Mouse (Mus musculus): Measurements from ENCODE around the gene Surf4.

The Surf4 gene

GRCm38 (mm10) chr2:26933304-26934055 lies at the start of gene Surf4, which contains the start of gene Stkld1:
TSS of gene Surf4 (minus strand) at chr2:26933928.
TSS of gene Stkld1 (plus strand) at chr2:26934047.
- peak; percentile 94 for DNase-seq

DNA sequence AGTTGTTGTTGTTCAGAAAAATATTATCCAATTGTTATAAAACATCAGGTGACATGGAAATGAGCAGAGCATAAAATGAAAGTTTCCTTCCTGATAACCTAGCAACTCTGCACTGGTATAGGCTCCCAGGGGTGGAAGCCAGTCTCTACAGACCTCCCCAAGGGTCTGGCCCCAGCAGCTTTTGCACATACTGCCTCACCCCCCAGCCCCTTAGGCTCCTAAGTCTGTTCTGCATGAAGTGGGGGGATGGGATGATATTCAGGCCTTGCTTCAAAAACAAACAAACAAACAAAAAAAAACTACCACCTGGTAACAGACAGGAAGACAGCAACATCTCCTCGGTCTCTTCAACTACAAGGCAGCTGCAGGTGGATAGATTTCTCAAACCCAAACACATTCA lies 46.6 kb upstream of the Surf4 start:
- DNase-seq: peak; percentile 34

DNA sequence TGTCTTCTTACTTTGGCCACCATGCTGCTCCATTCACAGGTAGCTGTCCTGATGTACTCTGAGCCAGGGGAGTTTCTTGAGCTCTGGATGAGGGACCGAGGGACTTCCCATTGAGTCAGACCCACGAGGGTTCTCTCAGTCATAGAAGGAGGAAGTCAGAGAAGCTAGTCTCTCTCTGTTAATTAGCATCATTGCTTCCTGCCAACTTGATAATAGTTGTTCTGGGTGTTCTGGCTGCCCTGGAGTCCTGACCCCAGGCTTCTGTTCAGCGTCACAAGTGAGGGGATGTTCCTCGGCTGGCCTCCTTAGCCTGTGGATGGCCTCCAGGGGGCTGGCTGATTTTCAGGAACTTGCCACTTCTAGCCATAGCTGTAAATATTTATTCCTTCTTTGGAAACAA lies 40.2 kb upstream of the Surf4 start:
- DNase-seq: no peak

DNA sequence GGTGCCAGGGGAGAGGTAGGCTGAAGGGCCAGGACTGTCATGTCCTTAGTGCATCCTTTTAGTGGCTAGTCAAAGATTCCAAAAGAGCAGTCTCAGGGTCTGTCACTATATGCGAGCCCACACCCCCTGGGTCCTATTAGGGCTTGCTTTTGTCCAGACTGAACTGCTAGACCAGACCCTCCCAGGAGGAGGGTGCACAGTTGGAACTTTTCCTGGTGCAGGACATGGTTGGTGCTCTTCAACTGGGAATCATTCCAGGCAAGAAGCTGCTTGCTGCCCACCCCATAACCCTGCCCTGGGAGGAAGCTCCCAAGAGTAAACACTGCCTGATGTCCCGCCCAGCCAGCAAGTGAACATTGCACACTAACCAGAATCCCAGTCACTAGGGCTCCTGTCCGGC lies 39.4 kb upstream of the Surf4 start, which contains the start of gene Adamts13:
TSS of gene Adamts13 (plus strand) at position 301 of the 400 bp plus-strand sequence.
- no peak for DNase-seq

DNA sequence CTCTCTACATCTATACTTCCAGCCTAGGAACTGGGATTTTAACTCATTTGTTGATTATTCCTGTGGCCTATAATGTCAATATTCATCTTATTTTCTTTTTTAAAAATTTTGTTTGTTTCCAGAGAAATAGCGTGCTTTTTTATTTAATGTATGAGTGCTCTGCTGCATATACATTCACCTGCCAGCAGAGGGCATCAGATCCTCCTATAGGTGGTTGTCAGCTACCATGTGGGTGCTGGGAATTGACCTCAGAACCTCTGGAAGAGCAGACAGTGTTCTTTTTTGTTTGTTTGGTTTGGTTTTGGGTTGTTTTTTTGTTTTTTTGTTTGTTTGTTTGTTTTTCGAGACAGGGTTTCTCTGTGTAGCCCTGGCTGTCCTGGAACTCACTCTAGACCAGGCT lies 33.5 kb upstream of the Surf4 start:
- no peak for DNase-seq

GRCm38 (mm10) chr2:26964724-26965370 lies 31.1 kb upstream of the Surf4 start:
- no peak for DNase-seq

DNA sequence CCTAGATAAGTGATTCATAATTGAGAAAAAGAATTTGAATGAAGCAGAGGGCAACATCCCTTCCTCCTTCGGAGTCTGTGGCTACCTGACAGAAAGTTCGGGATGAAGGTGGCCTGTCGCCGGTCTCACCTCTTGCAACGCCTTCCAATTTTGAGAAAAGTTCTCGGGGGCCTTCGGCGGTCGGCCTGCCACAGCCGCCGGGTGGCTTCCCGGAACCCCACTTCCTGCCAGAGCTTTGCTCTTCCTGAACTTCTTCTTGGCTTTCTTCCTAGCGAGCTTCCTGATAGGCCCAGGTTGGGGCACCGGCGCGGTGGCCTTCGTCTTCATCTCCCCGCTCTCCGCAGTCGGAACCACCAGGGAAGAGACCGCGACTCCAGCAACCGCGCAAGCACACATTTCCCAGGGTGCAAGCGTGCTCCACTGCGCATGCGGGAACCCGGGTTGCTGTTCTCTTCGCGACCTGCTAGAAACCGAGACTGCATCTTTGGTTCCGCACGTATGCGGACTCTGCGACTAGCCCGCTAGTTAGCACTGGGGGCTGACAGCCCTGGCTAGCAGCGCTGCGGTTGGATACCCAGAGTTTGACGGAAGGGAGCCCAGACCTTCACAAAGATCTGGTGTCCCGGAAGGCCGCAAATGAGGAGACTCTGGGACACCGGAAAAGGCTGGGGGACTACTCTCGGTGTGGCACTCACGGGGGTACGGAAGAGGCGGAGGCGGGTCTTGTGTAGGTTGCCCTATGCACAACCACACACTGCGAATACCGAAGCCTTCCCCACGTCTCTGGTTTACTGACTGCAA lies 30.4 kb upstream of the Surf4 start, which contains the start of gene Rexo4:
TSS of gene Rexo4 (minus strand) at position 464 of the 801 bp plus-strand sequence.
- peak; percentile 93 for DNase-seq

DNA sequence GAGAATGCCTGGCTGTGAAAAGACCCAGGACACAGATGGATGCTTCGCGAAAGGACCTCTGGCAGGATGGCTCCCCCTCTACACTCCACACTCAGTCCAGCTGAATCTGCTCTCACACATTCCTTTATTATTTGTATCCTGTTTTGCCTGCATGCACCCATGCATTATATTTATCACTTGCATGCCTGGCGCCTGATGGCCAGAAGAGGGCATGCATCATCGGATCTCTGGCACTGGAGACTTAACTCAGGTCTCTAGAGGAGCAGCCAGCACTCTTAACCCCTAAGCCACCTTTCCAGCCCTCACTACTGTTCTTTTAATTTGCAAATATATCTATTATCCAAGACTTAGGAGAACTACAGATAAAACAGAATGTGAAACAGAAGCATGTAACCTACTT lies 27.0 kb upstream of the Surf4 start:
- no peak for DNase-seq

- DNase-seq: no peak
Measured at GRCm38 (mm10) chr2:26957488-26957859, 23.7 kb upstream of the Surf4 start.

DNA sequence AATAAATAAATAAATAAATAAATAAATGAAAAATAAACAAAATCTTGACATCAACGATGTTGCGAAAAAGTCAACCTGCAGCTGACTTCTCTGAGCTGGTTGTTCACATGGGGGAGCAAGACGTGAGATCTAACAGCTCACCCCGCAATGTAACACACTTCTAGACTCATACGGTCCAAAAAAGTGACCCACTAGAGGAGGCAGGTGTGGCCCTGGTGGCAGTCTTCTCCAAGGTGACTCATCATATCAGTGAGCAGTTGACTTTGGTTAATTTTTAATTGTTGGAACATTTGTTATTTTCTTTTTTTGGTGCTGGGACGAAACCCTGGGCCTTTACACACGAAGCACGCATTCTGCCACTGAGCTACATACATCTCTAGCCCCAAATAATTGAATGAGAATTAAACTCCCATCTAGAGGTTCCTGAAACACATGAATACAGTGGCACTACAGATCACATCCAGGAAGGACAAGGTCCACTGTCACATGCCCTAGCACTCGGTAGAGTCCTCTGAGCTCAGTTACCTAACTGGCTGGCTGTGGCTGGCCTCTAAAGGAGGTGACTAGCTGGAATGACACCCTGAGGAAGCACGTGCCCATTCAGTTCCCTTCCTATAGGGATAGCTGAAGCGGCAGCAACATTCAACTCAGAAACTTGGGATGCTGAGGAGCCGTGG lies 23.2 kb upstream of the Surf4 start:
- no peak for DNase-seq

GRCm38 (mm10) chr2:26954735-26955395 lies 21.1 kb upstream of the Surf4 start:
- DNase-seq: peak; percentile 42

- DNase-seq: no peak
Measured at GRCm38 (mm10) chr2:26952866-26953265, 19.1 kb upstream of the Surf4 start.

GRCm38 (mm10) chr2:26952193-26952592 lies 18.5 kb upstream of the Surf4 start:
- DNase-seq: no peak

- DNase-seq: no peak
Measured at GRCm38 (mm10) chr2:26951346-26951905, 17.7 kb upstream of the Surf4 start.

GRCm38 (mm10) chr2:26950411-26950810 lies 16.7 kb upstream of the Surf4 start:
- DNase-seq: no peak

GRCm38 (mm10) chr2:26943253-26943652 lies 9.5 kb upstream of the Surf4 start:
- DNase-seq: no peak

DNA sequence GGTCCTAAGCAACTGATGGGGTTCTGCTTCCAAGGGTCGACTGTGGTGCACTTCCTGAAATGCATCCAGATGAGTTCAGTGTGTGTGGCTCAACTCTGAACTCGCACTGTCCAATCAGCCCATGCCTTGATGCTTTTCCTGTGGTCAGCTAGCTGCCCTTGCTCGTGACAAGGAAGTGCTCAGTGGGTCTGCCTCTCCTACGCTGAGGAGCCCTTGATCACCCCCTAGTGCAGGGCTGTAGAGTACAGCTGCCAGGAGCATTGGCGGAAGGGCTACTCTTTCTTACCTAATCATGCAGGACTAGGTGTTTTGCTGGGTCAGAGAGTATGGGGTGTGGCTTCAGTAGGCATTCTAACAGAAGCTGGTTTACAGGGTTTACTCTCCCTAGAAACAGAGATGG lies 7.8 kb upstream of the Surf4 start:
- DNase-seq: no peak

- peak; percentile 58 for DNase-seq
Measured at GRCm38 (mm10) chr2:26936425-26936824, 2.7 kb upstream of the Surf4 start.

DNA sequence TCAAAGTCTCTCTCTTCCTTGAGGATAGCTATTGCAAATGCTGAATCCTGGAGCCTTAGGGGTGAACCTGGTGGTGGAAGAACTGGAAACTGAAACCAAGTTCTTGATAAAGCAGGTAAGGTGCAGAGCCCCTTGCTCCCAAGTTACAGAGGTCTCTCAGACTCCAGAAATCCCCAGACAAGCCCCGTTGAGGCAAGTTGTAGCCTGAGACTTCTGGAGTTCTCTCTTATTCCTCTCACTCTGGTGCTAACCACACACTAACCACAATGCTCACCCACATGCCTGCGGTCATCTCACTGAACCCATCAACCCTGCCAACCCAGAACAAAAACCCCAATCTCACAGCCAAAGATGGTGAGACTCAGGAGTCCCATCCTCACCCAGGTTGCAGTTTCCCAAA lies 1.6 kb upstream of the Surf4 start:
- peak; percentile 51 for DNase-seq

GRCm38 (mm10) chr2:26932473-26933303 lies 1.0 kb downstream of the Surf4 start:
- peak; percentile 53 for DNase-seq

DNA sequence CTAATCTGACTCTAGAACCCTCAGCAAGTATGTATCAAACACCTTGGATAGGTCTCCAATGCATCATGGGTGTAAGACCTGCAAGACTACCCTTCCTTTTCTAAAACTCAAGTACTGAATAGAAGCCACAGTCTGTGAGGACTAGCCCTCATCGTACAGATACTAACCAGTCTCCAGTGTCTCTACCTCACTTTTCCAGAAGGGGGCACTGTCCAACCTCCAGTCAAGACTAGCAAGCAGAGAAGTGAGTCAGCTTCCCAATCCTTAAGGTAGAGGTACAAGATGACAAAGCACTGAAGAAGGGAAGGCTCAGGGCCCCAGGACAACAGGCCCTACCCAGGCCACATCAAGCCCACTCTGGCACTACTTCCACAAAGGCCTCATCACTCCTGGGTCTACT lies 3.3 kb downstream of the Surf4 start:
- DNase-seq: peak; percentile 83
